Mouse (Mus musculus) liver, embryonic 14.5 days (tissue): ENCODE data around the gene Tmc7.

Experiments
- CTCF ChIP-seq: IDR thresholded peaks from 2 replicates; pipeline ENCODE4 v1.5.1; 2016; ENCODE audit warnings: antibody characterized with exemption, low read depth, control low read depth
- EP300 ChIP-seq: IDR thresholded peaks from 2 replicates; pipeline ENCODE4 v1.6.1; 2016; ENCODE audit warnings: antibody characterized with exemption, low read depth

GRCm38 (mm10) chr7:118508556-118508955 is 76.0 kb downstream of the Tmc7 start:
- TF ChIP-seq CTCF: no peak
- no peak for TF ChIP-seq EP300
